Mouse (Mus musculus): ENCODE results near the gene Cbr4. TPM values are rescaled to one million over a fixed set of nuclear protein-coding genes. Genes with fewer than 3 reads are reported as not detected.

Cbr4 gene
- polyA plus RNA-seq, 1 experiment from 2014 or later, result 17.4 TPM

DNA sequence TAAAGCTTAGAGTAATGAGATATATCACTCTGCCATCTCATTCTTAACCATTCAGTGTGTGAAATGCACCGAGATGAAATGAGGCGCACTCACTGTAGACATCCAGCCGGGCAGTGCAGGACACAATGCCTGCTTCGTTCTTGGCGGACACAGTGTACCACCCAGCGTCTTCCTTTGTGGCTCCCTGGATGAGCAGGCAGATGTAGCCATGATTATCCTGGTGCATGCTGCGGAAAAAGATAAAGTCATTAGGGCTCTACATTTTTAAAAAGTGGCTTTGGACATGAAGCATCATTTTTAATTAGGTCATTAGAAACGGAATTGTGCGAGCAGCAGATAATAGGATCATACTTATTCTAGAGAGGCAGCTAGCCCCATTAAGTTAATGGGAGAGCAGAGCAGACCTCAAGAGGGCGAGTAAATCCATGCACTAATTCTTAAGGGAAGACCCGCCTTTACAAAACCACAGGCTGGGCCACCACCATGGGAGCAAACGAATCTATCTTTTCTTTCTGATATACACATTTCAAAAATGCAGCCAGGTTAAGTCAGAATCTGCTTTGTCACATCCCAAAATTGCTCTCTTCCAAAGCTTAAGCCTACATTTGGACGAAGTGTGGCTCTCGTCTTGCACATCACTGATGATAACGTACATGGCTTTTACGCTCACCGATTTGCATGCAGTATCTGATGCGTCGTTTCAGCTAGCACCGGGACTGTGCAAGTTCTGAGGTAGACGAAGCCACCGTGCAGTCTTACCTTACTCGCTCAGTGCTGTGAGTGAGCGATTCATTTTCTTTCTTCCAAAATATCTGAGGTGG, 27.8 kb downstream of the Cbr4 start:
- Histone ChIP-seq H3K36me3 (ENCODE audit: control insufficient read depth, insufficient read depth, low read length) (no peaks in the 10 kb centered on the region), H3K4me3 (ENCODE audit: low read depth, low read length) (peak overlapping the region; percentile 29), H3K4me2 (ENCODE audit: low read length) (peak overlapping the region; percentile 47), H3K27ac (ENCODE audit: low read length) (peak overlapping the region; percentile 82), H3K4me1 (ENCODE audit: control insufficient read depth, insufficient read depth, low read length) (peaks cover 19% of the 10 kb centered on the region), H3K27me3 (ENCODE audit: control insufficient read depth, insufficient read depth, low read depth, low read length) (no peaks in the 10 kb centered on the region), H3K9ac (ENCODE audit: low read depth, low read length) (peak overlapping the region; percentile 52), H3K9me3 (replicated peaks; ENCODE audit: control insufficient read depth, low read length, poor library complexity, severe bottlenecking) (no peaks in the 10 kb centered on the region)
- 26% methylated on average over 24 of the region's 24 CpGs for WGBS
- ATAC-seq, result peak; percentile 81

- no peaks in the 10 kb centered on the region for H3K27me3 ChIP-seq (ENCODE audit: control insufficient read depth, insufficient read depth, low read depth, low read length)
- no peaks in the 10 kb centered on the region for H3K9me3 ChIP-seq (replicated peaks; ENCODE audit: control insufficient read depth, low read length, poor library complexity, severe bottlenecking)
- 15% methylated on average over 25 of the region's 25 CpGs for WGBS
- ATAC-seq, result peak; percentile 90
- H3K27ac ChIP-seq (ENCODE audit: low read length), result peak overlapping the region; percentile 82
- H3K36me3 ChIP-seq (ENCODE audit: control insufficient read depth, insufficient read depth, low read length), result no peaks in the 10 kb centered on the region
- peaks cover 19% of the 10 kb centered on the region for H3K4me1 ChIP-seq (ENCODE audit: control insufficient read depth, insufficient read depth, low read length)
- peak overlapping the region; percentile 47 for H3K4me2 ChIP-seq (ENCODE audit: low read length)
- H3K4me3 ChIP-seq (ENCODE audit: low read depth, low read length), result peak overlapping the region; percentile 29
- H3K9ac ChIP-seq (ENCODE audit: low read depth, low read length), result peak overlapping the region; percentile 52
Observed at GRCm38 (mm10) chr8:61515931-61516744, 28.6 kb downstream of the Cbr4 start.

- 45% methylated on average over 8 of the region's 8 CpGs for WGBS
- peak overlapping the region; percentile 37 for H3K4me2 ChIP-seq (ENCODE audit: low read length)
- no peak for ATAC-seq
Observed at GRCm38 (mm10) chr8:61516745-61517501, 29.4 kb downstream of the Cbr4 start.

DNA sequence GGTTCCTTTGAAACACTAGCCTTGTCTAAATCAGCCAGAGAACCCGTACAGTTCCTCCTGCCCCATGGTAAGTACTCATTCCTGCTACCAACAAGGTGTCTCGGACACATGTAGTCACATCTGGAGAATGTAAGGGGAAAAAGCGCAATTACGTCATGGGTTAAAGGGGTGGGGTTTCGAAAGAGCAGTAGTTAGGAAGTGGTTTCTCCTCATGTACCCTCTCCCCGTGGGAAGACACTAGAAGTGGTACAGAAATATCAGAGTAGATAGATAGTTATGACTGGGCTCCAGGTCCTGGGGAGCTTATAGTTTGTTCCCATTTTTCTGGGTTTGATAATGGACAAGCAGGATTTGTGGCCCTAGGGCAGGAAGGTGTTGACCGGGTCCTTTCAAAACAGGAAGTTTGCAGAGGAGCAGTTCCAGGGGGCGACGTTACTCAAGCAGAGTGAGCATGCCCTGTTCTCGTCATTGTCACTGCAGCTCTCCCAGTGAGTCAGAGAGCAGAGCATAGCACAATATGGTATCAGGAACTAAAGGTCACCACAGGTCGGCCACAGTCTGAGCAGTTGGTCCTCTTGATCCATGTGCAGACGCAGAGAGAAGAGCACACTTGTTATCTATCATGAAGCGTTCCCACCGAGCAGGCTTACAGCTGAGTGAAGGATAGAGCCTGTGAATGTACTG, 30.1 kb downstream of the Cbr4 start:
- H3K27ac ChIP-seq (ENCODE audit: low read length), result no peak overlapping the region
- ATAC-seq, result no peak
- H3K4me1 ChIP-seq (ENCODE audit: control insufficient read depth, insufficient read depth, low read length), result peaks cover 19% of the 10 kb centered on the region
- 78% methylated on average over 14 of the region's 14 CpGs for WGBS
- H3K9me3 ChIP-seq (replicated peaks; ENCODE audit: control insufficient read depth, low read length, poor library complexity, severe bottlenecking), result no peaks in the 10 kb centered on the region
- H3K9ac ChIP-seq (ENCODE audit: low read depth, low read length), result no peak overlapping the region
- no peaks in the 10 kb centered on the region for H3K36me3 ChIP-seq (ENCODE audit: control insufficient read depth, insufficient read depth, low read length)
- H3K4me2 ChIP-seq (ENCODE audit: low read length), result no peak overlapping the region
- no peaks in the 10 kb centered on the region for H3K27me3 ChIP-seq (ENCODE audit: control insufficient read depth, insufficient read depth, low read depth, low read length)
- H3K4me3 ChIP-seq (ENCODE audit: low read depth, low read length), result no peak overlapping the region

More at GRCm38 (mm10) chr8:61516745-61517501, 29.4 kb downstream of the Cbr4 start:
- Histone ChIP-seq H3K4me1 (ENCODE audit: control insufficient read depth, insufficient read depth, low read length) (peaks cover 19% of the 10 kb centered on the region), H3K9me3 (replicated peaks; ENCODE audit: control insufficient read depth, low read length, poor library complexity, severe bottlenecking) (no peaks in the 10 kb centered on the region), H3K9ac (ENCODE audit: low read depth, low read length) (no peak overlapping the region), H3K4me3 (ENCODE audit: low read depth, low read length) (no peak overlapping the region), H3K36me3 (ENCODE audit: control insufficient read depth, insufficient read depth, low read length) (no peaks in the 10 kb centered on the region), H3K27ac (ENCODE audit: low read length) (no peak overlapping the region), H3K27me3 (ENCODE audit: control insufficient read depth, insufficient read depth, low read depth, low read length) (no peaks in the 10 kb centered on the region)

DNA sequence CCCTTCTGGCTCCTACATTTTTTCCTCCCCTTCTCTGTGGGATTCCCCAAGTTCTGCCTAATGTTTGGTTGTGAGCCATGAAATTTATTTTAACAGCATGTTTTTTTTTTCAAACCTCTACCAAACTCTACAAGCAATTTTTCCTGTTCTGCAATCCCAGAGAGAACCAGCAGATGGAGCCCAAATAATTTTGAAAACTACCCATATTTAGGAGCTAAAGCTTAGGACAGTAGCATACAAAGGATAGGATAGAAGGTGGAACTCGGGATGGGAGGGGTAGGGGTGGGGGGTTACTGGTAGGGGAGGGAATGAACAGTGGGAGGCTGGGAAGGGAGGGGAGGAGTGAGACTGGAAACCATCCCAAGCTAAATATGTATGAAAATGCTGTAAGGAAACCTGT, 34.6 kb downstream of the Cbr4 start:
- 0 out of 2 replicates have a peak, but pooled peaks have one; percentile 47 for ATAC-seq
- Histone ChIP-seq H3K9ac (ENCODE audit: low read depth, low read length) (no peak overlapping the region), H3K9me3 (replicated peaks; ENCODE audit: control insufficient read depth, low read length, poor library complexity, severe bottlenecking) (no peaks in the 10 kb centered on the region), H3K27ac (ENCODE audit: low read length) (no peak overlapping the region), H3K4me2 (ENCODE audit: low read length) (no peak overlapping the region), H3K4me3 (ENCODE audit: low read depth, low read length) (no peak overlapping the region), H3K36me3 (ENCODE audit: control insufficient read depth, insufficient read depth, low read length) (no peaks in the 10 kb centered on the region), H3K4me1 (ENCODE audit: control insufficient read depth, insufficient read depth, low read length) (0 out of 2 replicates have a peak, but pooled peaks cover 1% of the 10 kb centered on the region), H3K27me3 (ENCODE audit: control insufficient read depth, insufficient read depth, low read depth, low read length) (no peaks in the 10 kb centered on the region)
- 19% methylated on average over 1 of the region's 1 CpGs for WGBS

DNA sequence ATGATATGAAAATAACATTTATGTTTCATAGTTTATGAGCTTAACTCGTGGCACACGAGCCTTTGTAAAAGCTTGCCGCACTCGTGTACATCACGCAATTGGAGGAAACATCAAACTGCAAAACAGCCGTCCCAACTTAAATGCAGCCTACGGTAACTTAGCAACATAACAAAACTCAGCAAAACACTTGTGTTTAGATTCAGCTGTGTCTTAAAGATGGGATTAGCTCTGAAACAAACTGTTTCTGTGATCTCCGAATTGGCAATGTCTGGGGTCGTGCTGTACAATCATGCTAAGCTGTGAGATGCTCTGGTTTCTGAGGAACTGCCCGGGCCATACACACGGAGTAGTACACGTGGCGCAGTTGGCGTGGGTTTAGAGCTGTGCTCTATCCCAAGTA, 39.5 kb downstream of the Cbr4 start:
- Histone ChIP-seq H3K27me3 (ENCODE audit: control insufficient read depth, insufficient read depth, low read depth, low read length) (no peaks in the 10 kb centered on the region), H3K4me2 (ENCODE audit: low read length) (no peak overlapping the region), H3K4me3 (ENCODE audit: low read depth, low read length) (no peak overlapping the region), H3K27ac (ENCODE audit: low read length) (no peak overlapping the region), H3K4me1 (ENCODE audit: control insufficient read depth, insufficient read depth, low read length) (no peaks in the 10 kb centered on the region), H3K9ac (ENCODE audit: low read depth, low read length) (no peak overlapping the region), H3K36me3 (ENCODE audit: control insufficient read depth, insufficient read depth, low read length) (no peaks in the 10 kb centered on the region; the same call in 1 of the 2 replicates), H3K9me3 (replicated peaks; ENCODE audit: control insufficient read depth, low read length, poor library complexity, severe bottlenecking) (no peaks in the 10 kb centered on the region)
- 82% methylated on average over 14 of the region's 14 CpGs for WGBS
- no peak for ATAC-seq

GRCm38 (mm10) chr8:61528197-61528596, 40.7 kb downstream of the Cbr4 start:
- Histone ChIP-seq H3K9me3 (replicated peaks; ENCODE audit: control insufficient read depth, low read length, poor library complexity, severe bottlenecking) (no peaks in the 10 kb centered on the region), H3K36me3 (ENCODE audit: control insufficient read depth, insufficient read depth, low read length) (no peaks in the 10 kb centered on the region; the same call in 1 of the 2 replicates), H3K9ac (ENCODE audit: low read depth, low read length) (no peak overlapping the region), H3K4me1 (ENCODE audit: control insufficient read depth, insufficient read depth, low read length) (no peaks in the 10 kb centered on the region), H3K4me3 (ENCODE audit: low read depth, low read length) (no peak overlapping the region), H3K27me3 (ENCODE audit: control insufficient read depth, insufficient read depth, low read depth, low read length) (no peaks in the 10 kb centered on the region), H3K27ac (ENCODE audit: low read length) (no peak overlapping the region), H3K4me2 (ENCODE audit: low read length) (no peak overlapping the region)
- 92% methylated on average over 9 of the region's 9 CpGs for WGBS
- no peak for ATAC-seq

DNA sequence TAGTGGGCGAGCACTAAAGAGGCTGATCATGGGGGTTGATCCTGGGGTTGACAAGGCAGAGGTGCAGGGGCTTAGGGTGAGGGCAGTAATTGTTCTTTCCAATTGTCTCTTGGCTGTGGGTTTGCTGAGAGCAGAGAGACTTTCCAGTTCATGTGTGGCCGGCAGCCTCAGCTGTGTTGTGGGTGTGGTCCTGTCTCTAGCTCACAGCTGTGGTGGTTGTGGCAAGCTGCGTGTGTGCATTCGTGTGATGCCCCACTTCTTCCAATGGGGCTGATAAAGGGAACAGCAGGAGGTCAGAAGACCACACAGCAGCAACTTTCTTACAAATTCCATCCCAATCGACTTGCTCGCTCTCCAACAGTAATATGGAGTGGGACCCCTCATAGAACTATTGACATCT, 41.1 kb downstream of the Cbr4 start:
- ATAC-seq, result no peak
- H3K27ac ChIP-seq (ENCODE audit: low read length), result no peak overlapping the region
- no peaks in the 10 kb centered on the region for H3K9me3 ChIP-seq (replicated peaks; ENCODE audit: control insufficient read depth, low read length, poor library complexity, severe bottlenecking)
- no peaks in the 10 kb centered on the region for H3K27me3 ChIP-seq (ENCODE audit: control insufficient read depth, insufficient read depth, low read depth, low read length)
- no peak overlapping the region for H3K4me2 ChIP-seq (ENCODE audit: low read length)
- no peaks in the 10 kb centered on the region for H3K4me1 ChIP-seq (ENCODE audit: control insufficient read depth, insufficient read depth, low read length)
- H3K9ac ChIP-seq (ENCODE audit: low read depth, low read length), result no peak overlapping the region
- no peak overlapping the region for H3K4me3 ChIP-seq (ENCODE audit: low read depth, low read length)
- 63% methylated on average over 6 of the region's 6 CpGs for WGBS
- H3K36me3 ChIP-seq (ENCODE audit: control insufficient read depth, insufficient read depth, low read length), result no peaks in the 10 kb centered on the region; the same call in 1 of the 2 replicates

All from midbrain, embryonic 16.5 days (tissue).